Comparison of ENCODE assay signal across 31 mouse cellular contexts in the genomic region with DNA sequence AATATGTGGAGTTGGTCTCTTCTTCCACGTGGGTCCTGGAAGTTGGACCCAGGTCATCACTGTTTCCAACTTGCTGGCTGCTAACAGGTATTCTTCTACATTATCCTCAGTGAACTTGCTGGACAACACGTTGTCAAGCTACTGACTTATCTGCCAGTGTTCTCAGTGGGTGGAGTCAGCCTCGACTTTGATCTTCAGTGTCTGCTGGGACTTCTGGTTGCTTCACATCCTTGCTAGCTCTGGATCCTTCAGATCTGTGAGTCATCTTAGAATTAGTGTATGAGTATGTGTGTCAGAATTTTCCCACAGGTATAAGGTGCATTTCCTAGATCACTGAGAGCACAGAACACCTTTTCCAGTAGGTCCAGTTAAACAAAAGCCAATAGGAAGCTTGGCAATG. TPM values are rescaled to one million over a fixed set of nuclear protein-coding genes. Genes with fewer than 3 reads are reported as not detected.
DNase-seq lines count a peak whose midpoint lies in the region; ATAC-seq lines count a peak whose summit lies in the region.
"Had no signal": no experiment of that assay in that cellular context is flagged by ENCODE, and none has a peak within 500 bp of the region (broad histone marks: within the 10 kb centered on the region; RNA-seq: fewer than 3 reads in every experiment).

No protein-coding gene starts in this region.

- peak; percentile 68 for DNase-seq in adrenal gland, adult 8-10 months
- DNase-seq in adrenal gland, postnatal 4 days (ENCODE audit: low spot score in 2 of 2) = no peak
- DNase-seq in 416B (ENCODE audit: low read depth) = peak; percentile 68
- DNase-seq in heart, adult 8-10 months (ENCODE audit: low spot score) = no peak
- no peak for DNase-seq in spleen, postnatal 10 days (ENCODE audit: low spot score in 2 of 2)
- DNase-seq: cerebellum, postnatal 10 days; forebrain, postnatal 0 days; gastrocnemius, postnatal 36 days; heart, postnatal 36 days; kidney, postnatal 10 days; left cerebral cortex, postnatal 4 days; thymus, postnatal 36 days had no signal

- H3K27ac ChIP-seq in intestine, embryonic 15.5 days = 0 out of 2 replicates have a peak overlapping the region, but pooled peaks have one; percentile 32
- H3K27ac ChIP-seq: forebrain, embryonic 10.5 days; heart, embryonic 15.5 days; hindbrain, embryonic 13.5 days; left cerebral cortex, adult 2 months; limb, embryonic 15.5 days; macrophage had no signal

- H3K27me3 ChIP-seq in intestine, embryonic 15.5 days (replicated peaks) = no peaks in the 10 kb centered on the region
- H3K27me3 ChIP-seq: heart, embryonic 15.5 days had no signal

- peak; percentile 65 for ATAC-seq in activated CD4-positive, CD25-positive, alpha-beta regulatory T cell, adult 4 months
- peak; percentile 59 for ATAC-seq in intestine, embryonic 15.5 days
- ATAC-seq in frontal cortex, adult (ENCODE audit: low TSS enrichment) = no peak
- ATAC-seq: forebrain, postnatal 0 days had no signal

- H3K9ac ChIP-seq in intestine, embryonic 15.5 days = no peak overlapping the region
- H3K9ac ChIP-seq: forebrain, postnatal 0 days; heart, embryonic 15.5 days; hindbrain, embryonic 13.5 days; limb, embryonic 15.5 days had no signal

- no peaks in the 10 kb centered on the region for H3K9me3 ChIP-seq in intestine, embryonic 15.5 days
- H3K9me3 ChIP-seq: heart, embryonic 15.5 days; hindbrain, embryonic 13.5 days; limb, embryonic 15.5 days had no signal

- H3K4me2 ChIP-seq in intestine, embryonic 15.5 days (replicated peaks) = no peak overlapping the region
- H3K4me2 ChIP-seq: heart, embryonic 15.5 days; hindbrain, embryonic 13.5 days; limb, embryonic 15.5 days had no signal

- no peaks in the 10 kb centered on the region for H3K36me3 ChIP-seq in intestine, embryonic 15.5 days
- H3K36me3 ChIP-seq: forebrain, embryonic 10.5 days; heart, embryonic 15.5 days; hindbrain, embryonic 13.5 days; limb, embryonic 15.5 days had no signal

- 53% methylated on average over 3 of the region's 3 CpGs for WGBS in intestine, embryonic 15.5 days

- no peak overlapping the region for H3K4me3 ChIP-seq in intestine, embryonic 15.5 days (replicated peaks)
- H3K4me3 ChIP-seq: forebrain, embryonic 10.5 days; heart, embryonic 15.5 days; hindbrain, embryonic 13.5 days; left cerebral cortex, adult 2 months; limb, embryonic 15.5 days had no signal

- peaks cover 7% of the 10 kb centered on the region; the same call in 1 of the 2 replicates for H3K4me1 ChIP-seq in intestine, embryonic 15.5 days (replicated peaks)
- H3K4me1 ChIP-seq: heart, embryonic 15.5 days; hindbrain, embryonic 13.5 days had no signal

RNA-seq across cellular contexts. Expression of gene Bcl3, which starts 14.3 kb away (rescaled TPM):
- total RNA-seq in adrenal gland, adult 8-10 months (2022) = 10 to 100 TPM; 16.5 to 23.4 (median 21.9) TPM
- 10 to 100 TPM in 1 of 2 experiments, 1 to 10 TPM in 1; 9.6 to 11.5 TPM for total RNA-seq in adrenal gland, postnatal 4 days (2021)
- 10 to 100 TPM; 15.9 to 19.5 TPM for polyA plus RNA-seq in activated CD4-positive, CD25-positive, alpha-beta regulatory T cell, adult 4 months (2017; shearing (Covaris generic))
- polyA plus RNA-seq in intestine, embryonic 15.5 days (2015; fragmentation: Nextera tagmentation; extraction: Ambion mirVana) = 13.3 and 13.9 TPM in 2 replicates
- total RNA-seq in heart, adult 8-10 months (2022) = 1 to 10 TPM; 2.1 to 4.4 (median 3.5) TPM

RNA-seq across cellular contexts. Expression of gene Gm19345, which starts 15.0 kb away (rescaled TPM):
- under 1 TPM in 2 of 4 experiments, not detected in 2; 0.28 to 0.35 TPM for total RNA-seq in adrenal gland, adult 8-10 months (2022)
- not detected for total RNA-seq in adrenal gland, postnatal 4 days (2021)
- polyA plus RNA-seq in activated CD4-positive, CD25-positive, alpha-beta regulatory T cell, adult 4 months (2017; shearing (Covaris generic)) = not detected
- 0.14 and 0.16 TPM in 2 replicates for polyA plus RNA-seq in intestine, embryonic 15.5 days (2015; fragmentation: Nextera tagmentation; extraction: Ambion mirVana)
- total RNA-seq in heart, adult 8-10 months (2022) = not detected
- total RNA-seq: gastrocnemius, adult 18-20 months; gastrocnemius, postnatal 36 days; heart, postnatal 36 days had no signal
- polyA plus RNA-seq: embryonic facial prominence, embryonic 11.5 days; forebrain, embryonic 10.5 days; heart, embryonic 15.5 days; limb, embryonic 15.5 days; macrophage; spleen, adult 2 months; stomach, embryonic 14.5 days had no signal

RNA-seq across cellular contexts. Expression of gene Ceacam16, which starts 24.3 kb away (rescaled TPM):
- total RNA-seq in adrenal gland, adult 8-10 months (2022) = under 1 TPM in 1 of 4 experiments, not detected in 3; 0.31 TPM
- under 1 TPM in 1 of 2 experiments, not detected in 1; 0.20 TPM for total RNA-seq in adrenal gland, postnatal 4 days (2021)
- polyA plus RNA-seq in activated CD4-positive, CD25-positive, alpha-beta regulatory T cell, adult 4 months (2017; shearing (Covaris generic)) = under 1 TPM in 1 of 2 experiments, not detected in 1; 0.40 TPM
- not detected in 2 replicates for polyA plus RNA-seq in intestine, embryonic 15.5 days (2015; fragmentation: Nextera tagmentation; extraction: Ambion mirVana)
- under 1 TPM in 1 of 4 experiments, not detected in 3; 0.27 TPM for total RNA-seq in heart, adult 8-10 months (2022)
- total RNA-seq: forebrain, postnatal 0 days; gastrocnemius, adult 18-20 months; gastrocnemius, postnatal 36 days; layer of hippocampus, postnatal 10 days; left cerebral cortex, adult 2 months; left cerebral cortex, postnatal 4 days; midbrain, postnatal 0 days had no signal
- polyA plus RNA-seq: cortical plate, adult 2 months; embryonic facial prominence, embryonic 11.5 days; forebrain, embryonic 10.5 days; heart, embryonic 15.5 days; intestine, embryonic 14.5 days; limb, embryonic 15.5 days; liver, embryonic 16.5 days; lung, embryonic 16.5 days; stomach, embryonic 14.5 days had no signal

RNA-seq across cellular contexts. Expression of gene Cblc, which starts 40.2 kb away (rescaled TPM):
- under 1 TPM in 1 of 4 experiments, not detected in 3; 0.43 TPM for total RNA-seq in adrenal gland, adult 8-10 months (2022)
- 1 to 10 TPM in 1 of 2 experiments, under 1 TPM in 1; 0.68 to 1.0 TPM for total RNA-seq in adrenal gland, postnatal 4 days (2021)
- polyA plus RNA-seq in activated CD4-positive, CD25-positive, alpha-beta regulatory T cell, adult 4 months (2017; shearing (Covaris generic)) = not detected
- polyA plus RNA-seq in intestine, embryonic 15.5 days (2015; fragmentation: Nextera tagmentation; extraction: Ambion mirVana) = 24.5 and 26.4 TPM in 2 replicates
- under 1 TPM in 2 of 4 experiments, not detected in 2; 0.37 to 0.76 TPM for total RNA-seq in heart, adult 8-10 months (2022)
- total RNA-seq: gastrocnemius, adult 18-20 months; gastrocnemius, postnatal 36 days; layer of hippocampus, postnatal 10 days; left cerebral cortex, adult 2 months had no signal
- polyA plus RNA-seq: cortical plate, adult 2 months; hindbrain, embryonic 13.5 days; macrophage had no signal

RNA-seq across cellular contexts. Expression of gene Ceacam19, which starts 50.9 kb away (rescaled TPM):
- total RNA-seq in adrenal gland, adult 8-10 months (2022) = not detected
- not detected for total RNA-seq in adrenal gland, postnatal 4 days (2021)
- polyA plus RNA-seq in activated CD4-positive, CD25-positive, alpha-beta regulatory T cell, adult 4 months (2017; shearing (Covaris generic)) = not detected
- not detected in 2 replicates for polyA plus RNA-seq in intestine, embryonic 15.5 days (2015; fragmentation: Nextera tagmentation; extraction: Ambion mirVana)
- not detected for total RNA-seq in heart, adult 8-10 months (2022)
- total RNA-seq: forebrain, postnatal 0 days; gastrocnemius, adult 18-20 months; gastrocnemius, postnatal 36 days; heart, postnatal 36 days; layer of hippocampus, postnatal 10 days; left cerebral cortex, adult 2 months; left cerebral cortex, postnatal 4 days had no signal
- polyA plus RNA-seq: cortical plate, adult 2 months; embryonic facial prominence, embryonic 11.5 days; forebrain, embryonic 10.5 days; forebrain, postnatal 0 days; heart, embryonic 15.5 days; hindbrain, embryonic 13.5 days; intestine, embryonic 14.5 days; liver, embryonic 16.5 days; lung, embryonic 16.5 days; midbrain, postnatal 0 days had no signal

Comparison
In these comparisons a context has a peak if more than half of its experiments do, and no peak if none do; other contexts are left out.
1. DNase-seq: peak in adrenal gland, adult 8-10 months (single experiment) and 416B (single experiment); none in adrenal gland, postnatal 4 days (0 of 2), heart, adult 8-10 months (single experiment) and spleen, postnatal 10 days (0 of 2).